Mouse (Mus musculus) cerebellum, postnatal 14 days (tissue): ENCODE measurements around the gene Aplf.

ENCODE experiments used
- DNase-seq, 2 experiments: peaks; one replicate each; pipeline ENCODE4 v3.0.0; 2021; ENCODE audit warnings: mixed read lengths in 2 of 2

Aplf gene

DNA sequence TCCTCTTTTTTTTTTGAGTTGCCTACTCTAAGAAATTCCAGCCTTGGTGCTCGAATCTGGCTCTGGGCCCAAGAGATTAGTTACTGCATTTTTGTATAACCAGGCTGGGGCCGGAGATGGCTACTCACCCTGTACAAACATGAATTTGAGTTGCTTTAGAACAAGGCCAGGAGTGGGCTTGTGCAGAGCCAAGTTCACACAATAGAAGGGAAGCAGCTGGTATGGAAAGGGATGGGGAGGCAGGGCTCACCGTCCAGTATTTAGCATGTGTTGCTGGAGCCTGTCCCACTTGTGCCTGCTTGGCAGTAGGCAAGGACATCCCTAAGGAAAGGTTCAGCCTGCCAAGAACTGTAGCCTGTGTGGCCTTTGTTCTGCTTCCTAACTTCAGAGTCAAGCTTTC lies 50.7 kb downstream of the Aplf start:
- peak; percentile 60 to 63 for DNase-seq

DNA sequence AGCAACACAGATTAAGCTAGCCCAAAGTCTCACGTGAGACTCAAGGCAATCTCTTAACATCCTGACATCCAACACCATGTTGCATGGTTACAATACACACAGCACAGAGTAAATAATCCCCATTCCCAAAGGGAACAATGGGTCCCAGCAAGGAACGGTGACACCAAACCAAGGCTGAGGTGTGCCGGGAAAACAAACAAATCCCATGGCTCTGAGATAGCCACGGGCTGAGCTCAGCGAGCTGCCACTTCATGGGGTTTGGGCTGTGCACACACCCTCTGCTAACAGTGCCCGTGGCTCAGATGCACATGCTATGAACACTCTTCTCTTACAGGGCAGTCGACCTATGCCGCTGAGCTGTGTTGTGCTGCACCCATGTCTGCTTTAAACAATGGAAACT lies 54.0 kb downstream of the Aplf start:
- no peak for DNase-seq

DNA sequence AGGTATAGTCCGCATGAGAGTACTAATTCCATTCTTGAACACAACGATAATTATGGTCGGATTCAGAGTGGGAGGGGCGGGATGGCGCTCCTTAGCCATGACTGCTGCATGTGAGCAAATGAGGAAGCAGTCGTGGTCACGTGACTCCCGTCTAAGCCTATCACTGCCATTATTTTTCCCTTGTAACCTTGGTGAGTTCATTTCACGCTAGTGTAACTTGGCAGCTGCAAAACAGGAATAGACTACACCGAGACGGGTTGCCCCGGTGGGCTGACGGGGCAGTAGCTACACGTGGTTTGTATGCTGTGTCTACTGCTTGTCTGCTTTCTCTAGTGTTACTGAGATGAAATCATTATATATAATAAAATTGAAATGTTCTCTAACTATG lies 56.3 kb downstream of the Aplf start:
- peak; percentile 11 to 25 for DNase-seq

DNA sequence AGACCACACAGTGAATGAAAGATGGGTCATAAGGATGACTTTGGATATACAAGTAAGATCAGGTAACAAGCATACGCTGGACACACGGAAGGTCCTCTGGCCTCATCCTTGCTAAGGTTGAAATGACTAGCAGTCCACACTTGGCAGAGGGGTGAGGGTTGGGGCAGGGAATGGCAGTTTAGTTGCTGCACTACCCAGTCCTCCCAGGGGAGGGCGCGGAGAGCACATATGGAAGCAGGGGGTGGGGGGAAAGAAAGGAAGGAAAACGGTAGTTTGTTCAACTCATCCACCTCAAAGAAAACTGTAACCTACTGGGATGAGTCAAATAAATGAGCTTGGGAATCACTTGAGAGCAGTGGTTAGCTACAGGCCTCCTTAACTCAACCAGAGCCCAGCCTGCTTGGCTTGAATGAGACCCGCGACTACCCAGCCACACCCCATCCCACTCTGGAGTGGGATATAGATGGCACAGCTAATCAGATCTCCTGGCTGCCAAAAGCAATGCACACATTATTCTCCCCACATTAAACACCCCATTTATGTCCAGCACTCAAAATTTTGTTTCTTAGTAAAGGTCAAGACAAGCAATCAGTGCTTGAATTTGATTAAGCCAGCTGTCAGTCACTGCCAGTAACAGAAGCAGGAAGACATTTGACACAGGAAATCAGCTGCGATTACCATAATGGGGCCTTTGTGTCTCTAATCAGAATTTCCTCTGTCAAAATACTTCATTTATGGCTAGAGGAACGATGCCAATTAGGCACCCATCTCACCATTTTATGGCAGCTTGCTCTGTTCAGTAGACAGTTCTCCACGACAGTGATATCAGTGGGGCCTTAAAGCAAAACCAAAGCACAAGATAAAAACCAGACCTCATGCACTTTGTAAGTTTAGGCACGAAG lies 56.9 kb downstream of the Aplf start:
- DNase-seq = peak; percentile 61 to 83

DNA sequence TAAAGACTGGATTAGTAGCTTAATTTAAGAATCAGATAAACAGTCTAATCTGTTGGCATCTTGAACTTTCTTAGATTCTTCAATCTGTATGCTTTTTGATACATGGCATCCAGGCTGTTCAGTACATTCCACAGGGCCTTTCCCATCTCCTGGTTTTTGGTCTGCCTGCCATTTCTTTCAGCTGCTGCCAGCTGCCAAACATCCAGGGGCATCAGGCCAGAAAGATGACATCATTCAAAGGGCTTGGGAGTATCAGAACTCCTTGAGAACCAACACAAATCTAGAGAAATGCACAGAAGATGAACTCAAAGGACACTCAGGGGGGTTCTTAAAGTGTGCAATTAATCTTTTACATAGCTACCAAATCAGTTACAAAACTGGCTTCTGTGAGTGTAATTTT lies 72.2 kb downstream of the Aplf start:
- peak; percentile 33 to 72 for DNase-seq

DNA sequence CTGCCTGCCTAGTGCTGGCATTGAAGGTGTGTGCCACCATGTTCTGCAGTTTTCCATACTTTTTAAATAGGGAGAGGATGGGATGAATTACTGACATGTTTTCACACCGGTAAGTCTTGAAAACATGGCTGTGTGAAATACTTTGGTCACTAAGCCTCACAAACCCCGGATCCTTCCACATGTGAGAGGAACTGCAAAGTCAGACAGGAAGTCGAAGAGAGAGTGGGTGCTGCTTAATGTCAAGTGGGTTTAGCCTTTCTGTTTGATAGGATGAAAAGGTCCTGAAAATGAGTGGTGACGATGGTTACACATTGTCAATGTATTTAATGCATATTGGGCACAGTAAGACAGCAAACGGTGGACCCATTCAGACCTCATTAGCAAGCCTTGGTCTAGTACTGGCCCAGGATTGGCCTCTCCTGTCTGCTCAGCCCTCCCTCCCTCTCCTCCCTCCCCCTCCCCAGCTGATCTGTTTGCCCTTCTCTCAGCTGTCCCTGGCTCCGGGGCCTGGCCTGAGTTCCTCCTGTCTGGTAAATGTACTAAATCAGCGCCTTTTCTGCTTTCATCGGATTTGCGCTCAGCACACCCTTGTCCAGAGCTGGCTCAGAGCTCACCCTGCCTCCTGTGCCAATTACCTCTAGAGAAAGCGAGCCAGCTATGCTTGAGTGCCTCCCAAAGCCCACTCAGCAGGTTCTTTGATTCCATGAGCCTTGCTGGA lies 74.7 kb downstream of the Aplf start:
- DNase-seq = peak; percentile 72 to 80

DNA sequence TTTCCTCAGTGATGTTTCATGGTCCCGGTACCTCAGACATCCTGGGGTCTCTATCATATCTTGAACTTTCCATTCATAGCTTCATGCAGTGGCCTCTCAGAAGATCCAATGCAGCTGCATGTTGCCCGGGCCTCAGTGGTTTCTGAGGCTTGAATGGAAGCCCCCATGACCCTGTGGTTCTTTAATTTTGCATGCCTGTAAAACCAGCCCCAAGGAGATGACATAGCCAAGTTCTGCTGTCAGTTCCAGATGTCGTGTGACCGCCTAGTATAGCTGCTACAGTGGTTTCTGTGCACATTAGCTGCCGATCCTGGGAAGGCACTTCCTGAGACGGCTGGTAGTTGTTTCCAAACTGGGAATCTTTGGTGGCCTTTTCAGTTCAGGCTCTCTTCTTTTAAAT lies 77.8 kb downstream of the Aplf start:
- DNase-seq = no peak

DNA sequence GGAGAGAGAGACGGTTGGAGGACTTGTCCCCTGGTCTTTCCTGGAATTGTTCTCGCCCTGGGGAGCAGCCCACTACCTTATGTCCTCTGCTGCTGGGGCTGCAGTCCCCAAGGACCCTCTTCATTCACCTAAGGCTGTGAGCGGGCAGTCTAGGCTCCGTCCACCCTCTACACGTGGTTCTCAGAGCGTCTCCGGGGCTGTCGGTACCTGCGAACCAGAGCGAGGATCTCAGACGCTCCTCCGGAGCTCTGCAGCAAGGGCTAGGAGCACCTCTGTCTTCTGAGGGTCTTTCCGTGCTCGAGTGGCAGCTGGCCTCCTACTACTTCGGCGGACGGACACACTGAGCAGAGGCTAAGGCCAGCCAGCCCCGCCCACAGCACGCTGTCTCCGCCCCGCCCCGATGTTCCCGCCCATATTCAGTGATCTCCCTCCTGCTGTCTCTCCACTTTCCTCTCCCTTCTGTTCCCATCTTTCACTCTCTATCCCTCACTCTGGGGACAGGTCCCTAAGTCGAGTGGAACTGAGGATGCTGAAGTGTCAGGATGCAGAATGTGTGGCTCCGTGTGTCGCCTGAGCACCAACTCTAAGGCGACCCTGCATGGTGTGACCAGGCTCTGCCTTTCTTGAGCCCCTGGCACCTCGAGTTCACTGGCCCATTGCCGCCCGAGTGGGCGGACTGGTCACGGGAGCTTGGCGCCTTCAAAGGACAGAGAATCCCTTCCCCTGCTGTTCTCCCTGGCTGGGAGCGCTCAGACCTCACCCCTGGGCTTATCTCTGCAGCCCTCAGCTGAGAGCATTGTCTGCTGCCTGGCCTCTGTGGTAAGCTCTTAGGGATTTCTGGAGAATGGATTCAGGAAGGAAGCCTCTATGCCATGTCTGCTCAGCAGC lies 81.4 kb downstream of the Aplf start, which contains the start of gene Prokr1:
Gene Prokr1, minus strand, starts transcription at position 350 of the 888 bp plus-strand sequence.
- peak; percentile 36 to 38 for DNase-seq

DNA sequence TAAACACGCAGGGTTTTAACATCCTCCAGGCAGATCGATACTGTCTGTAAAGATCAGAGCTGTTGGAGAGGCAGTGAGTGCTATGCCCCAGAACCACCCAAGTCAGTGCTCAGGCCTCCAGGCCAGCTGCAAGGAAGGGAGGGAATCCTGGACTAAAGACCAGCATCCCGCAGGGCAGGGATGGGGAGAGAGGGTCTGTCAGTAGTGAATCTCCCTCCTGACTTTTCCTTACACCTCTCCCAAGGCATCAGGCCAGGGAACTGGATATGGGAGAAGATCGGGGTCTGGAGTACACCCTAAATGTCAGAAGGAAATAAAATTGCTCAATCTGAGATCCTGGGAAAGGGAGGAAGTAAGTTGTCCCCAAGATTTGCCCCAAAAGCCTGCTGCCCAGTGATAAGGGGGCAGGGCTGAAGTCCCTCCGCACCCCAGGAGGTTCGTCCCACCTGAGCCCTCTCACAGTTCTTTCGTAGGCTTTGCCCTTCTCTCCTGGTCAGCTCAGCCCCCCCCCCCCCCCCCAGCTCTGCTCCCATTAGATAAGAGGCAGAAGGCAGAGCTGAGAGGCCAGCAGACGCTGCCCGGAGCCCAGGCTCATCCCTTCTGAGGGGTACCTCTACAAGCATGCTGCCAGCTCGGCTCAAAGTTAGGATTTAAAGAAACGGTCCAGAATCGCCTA lies 82.1 kb downstream of the Aplf start:
- DNase-seq = no peak

DNA sequence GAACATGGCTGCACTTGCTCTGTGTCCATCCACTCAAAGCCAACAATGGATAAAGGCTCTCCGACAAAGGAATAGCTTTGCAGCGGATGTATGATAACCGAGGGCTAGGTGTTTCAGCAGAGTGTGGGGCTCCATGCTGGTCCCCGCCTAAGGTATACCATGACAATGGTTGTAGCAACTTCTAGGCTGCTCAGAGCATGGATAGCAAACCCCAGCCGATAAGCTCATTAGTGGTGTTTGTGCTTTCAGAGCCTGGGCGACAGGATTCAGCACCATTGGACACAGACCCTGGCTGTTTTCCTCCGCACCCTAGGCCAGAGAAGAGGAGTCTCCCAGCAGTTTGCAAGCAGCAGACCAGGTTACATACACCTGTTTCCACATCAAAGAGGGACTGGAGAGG lies 88.0 kb downstream of the Aplf start:
- no peak for DNase-seq

DNA sequence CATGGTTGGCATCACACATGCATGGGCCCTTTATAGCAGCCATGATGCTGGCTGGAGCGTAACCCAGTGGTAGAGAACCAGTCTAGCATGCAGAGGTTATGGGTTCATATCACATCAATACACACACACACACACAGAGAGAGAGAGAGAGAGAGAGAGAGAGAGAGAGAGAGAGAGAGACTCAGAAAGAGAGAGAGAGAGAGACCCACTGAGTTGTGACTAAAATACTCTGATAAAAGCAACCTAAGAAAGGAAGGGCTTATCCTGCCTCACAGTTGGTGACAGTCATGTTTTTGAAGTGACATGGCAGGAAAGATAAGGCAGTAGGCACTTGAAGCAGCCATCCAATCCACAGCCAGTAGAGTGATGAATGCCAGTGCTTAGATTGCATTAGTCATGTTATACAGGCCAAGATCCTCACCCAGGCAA lies 88.8 kb downstream of the Aplf start:
- DNase-seq = no peak

DNA sequence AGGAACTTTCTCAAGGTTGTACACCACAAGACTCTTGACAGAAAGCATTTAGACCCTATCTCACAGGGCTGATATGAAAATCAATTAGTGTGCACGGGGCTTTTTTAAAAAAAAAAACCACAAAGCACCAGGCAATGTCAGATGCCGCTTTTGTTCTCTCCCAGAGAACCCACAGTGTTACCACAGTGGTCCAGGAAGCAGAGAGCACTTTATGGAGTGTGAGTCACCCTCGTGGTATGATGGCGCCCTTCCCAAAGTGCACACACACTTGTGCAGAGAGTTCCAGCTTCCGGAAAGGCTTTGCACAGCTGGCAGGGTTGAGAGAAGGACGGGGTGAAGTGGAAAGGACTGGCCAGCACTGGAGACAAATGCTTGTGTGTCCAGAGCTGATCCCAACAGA lies 89.5 kb downstream of the Aplf start:
- DNase-seq = no peak

DNA sequence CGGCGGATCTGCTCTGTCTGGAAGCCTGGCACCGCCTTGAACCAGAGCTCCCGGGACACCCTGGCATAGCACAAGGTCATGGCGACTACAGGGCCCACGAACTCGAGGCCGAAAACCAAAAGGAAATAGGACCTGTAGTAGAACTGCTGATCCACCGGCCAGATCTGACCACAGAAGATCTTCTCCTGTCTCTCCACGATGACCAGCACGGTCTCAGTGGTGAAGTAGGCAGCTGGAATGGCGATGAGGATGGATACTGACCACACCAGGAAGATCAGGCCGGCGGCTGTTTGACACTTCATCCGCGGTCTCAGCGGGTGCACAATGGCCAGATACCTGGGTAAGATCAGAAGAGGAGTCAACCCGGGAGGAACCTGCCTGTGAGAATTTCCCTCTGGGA lies 90.4 kb downstream of the Aplf start:
- no peak for DNase-seq

DNA sequence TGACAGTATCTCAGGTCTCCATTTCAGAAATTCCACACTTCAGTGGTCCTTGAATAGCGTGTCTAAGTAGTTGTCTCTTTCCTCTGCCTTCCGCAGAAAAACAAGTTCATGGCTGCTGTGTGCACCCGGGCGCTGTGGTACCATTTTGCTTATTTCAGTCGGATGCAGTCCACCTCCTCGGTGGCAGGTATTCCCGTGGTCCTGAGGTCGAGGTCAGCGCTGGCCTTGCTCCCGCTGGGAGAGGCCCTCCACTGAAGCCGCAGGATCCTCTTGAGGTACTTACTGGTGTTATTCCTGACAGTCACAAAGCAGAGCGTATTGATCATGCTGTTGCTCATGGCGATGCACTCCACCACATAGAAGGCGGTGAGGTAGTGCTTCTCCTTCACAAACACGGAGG lies 90.9 kb downstream of the Aplf start:
- DNase-seq = no peak
